Mouse (Mus musculus): Measurements from ENCODE around the gene Tm2d1.
"Not testable (repeated sequence)": the region's sequence is repeated elsewhere in the genome, so short reads cannot be mapped to it uniquely, and the experiment has no call there.

Gene Tm2d1

DNA sequence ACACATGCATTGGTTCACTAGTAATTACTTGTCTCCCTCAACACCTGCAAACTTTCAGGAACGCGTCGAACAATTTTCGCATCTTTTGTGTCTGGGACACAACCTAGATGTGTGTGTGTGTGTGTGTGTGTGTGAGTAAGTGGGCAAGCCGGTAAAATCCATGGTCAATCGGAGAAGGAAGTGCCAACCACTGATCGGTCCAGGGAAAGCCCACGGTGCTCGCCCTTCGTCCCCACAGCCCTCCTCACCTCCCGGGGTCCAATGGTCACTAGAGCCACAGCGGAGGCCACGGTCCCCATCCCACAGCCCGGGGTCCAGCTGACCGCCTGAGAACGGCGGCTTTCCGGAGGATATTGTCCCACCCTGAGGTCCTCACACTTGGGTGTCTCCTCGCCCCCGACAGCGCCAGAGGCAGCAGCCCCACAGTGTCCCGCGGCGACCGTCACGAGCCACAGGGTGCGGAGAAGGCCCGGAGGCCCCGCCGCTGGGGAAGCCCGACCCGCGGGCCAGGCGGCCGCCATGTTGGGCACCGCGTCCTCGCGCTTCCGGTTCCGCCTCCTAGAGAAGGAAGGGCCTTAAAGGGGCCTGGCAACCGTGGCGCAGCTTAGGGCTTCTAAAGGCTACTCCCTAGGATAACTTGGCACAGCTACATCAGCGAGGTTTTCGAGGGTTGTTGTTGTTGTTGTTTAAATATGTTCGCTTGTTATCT, at the start of gene Tm2d1:
Tm2d1 (minus strand) TSS at position 591 of the 709 bp plus-strand sequence.
- peak; percentile 89 for DNase-seq (ENCODE audit: low read depth, low spot score)

DNA sequence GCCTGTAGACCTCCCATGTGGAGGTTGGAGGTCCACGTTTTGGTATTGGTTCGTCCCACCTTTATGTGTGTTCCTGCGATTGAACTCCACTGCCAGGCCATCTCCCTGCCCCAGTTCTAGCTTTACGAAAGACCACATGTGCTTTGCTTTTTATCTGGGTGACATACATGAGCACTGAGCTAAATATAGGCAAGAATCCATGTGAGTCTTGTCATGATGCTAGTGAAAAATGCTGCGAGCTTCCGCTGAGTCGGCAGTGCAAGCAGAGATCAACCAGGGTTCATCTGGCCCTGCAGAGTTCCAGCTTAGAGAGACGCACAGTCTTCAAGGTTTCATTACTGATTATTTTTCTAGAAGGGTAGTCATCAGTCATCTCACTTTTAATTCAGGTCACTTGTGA, 45.3 kb upstream of the Tm2d1 start:
- no peak for DNase-seq (ENCODE audit: low read depth, low spot score)

DNA sequence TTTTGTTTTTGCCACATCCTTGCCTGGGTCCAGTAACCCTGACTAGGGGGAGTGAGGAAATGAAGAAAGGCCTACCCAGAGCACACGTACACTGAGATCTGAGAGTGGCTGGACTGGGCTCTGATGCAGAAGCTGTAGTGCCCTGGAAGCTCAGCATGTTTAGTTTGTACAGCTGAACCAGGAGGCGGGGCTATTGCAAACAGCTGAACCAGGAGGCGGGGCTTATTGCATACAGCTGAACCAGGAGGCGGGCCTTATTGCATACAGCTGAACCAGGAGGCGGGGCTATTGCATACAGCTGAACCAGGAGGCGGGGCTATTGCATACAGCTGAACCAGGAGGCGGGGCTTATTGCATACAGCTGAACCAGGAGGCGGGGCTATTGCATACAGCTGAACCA, 32.0 kb upstream of the Tm2d1 start:
- not testable (repeated sequence) for DNase-seq (ENCODE audit: low read depth, low spot score)

DNA sequence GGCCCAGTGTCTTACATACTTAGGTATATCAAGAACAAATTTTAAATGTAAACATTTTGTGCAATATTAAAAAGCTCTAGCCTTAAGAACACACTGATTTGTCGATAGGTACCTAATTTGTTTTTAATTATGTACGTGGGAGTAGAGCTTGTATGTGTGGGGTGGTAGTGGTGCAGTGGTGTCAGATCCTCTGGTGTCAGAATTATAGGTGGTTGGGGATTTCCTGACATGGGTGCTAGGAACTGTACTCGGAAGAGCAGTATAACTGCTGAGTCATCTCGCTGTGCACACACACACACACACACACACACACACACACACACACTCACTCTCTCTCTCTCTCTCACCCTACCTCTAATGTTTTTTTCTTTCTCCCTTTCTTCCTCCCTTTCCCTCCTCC, 25.3 kb upstream of the Tm2d1 start:
- DNase-seq (ENCODE audit: low read depth, low spot score): no peak

DNA sequence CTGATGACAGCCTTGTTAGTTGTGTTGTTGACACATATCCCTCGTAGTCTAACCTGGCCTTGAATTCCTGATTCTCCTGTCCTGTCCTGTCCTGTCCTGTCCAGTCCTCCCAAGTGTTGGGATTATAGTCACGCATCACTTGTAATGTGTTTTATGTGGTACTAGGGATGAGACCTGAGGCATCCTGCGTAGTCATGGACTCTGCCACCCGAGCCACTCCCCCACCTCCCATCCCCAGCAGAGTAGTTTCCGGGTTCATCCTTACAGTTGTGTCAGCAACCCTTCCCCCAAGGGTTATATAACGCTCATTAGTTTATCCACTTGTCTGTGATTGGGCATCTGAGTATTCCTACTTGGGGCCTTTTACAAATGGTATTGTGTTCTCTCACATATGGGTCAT, 21.3 kb upstream of the Tm2d1 start:
- DNase-seq (ENCODE audit: low read depth, low spot score): no peak

DNA sequence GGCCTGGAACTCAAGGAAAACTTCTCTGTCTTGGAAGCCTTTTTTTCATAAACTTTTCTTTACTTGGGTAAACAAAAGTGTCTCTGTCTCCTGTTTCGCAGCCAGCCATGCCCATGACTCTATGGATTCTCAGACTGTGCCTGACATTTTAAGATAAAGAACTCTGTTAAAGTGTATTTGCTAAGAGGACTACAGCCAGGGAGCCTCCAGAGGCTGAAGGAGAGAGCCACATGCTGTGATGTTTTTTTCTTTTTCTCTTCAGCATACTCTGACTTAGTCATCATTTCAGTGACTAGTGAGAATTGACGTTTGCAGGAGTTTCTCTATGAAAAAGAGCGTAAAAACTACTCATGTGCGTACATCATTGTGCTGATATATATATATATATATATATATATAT, 20.4 kb upstream of the Tm2d1 start:
- DNase-seq (ENCODE audit: low read depth, low spot score): no peak

DNA sequence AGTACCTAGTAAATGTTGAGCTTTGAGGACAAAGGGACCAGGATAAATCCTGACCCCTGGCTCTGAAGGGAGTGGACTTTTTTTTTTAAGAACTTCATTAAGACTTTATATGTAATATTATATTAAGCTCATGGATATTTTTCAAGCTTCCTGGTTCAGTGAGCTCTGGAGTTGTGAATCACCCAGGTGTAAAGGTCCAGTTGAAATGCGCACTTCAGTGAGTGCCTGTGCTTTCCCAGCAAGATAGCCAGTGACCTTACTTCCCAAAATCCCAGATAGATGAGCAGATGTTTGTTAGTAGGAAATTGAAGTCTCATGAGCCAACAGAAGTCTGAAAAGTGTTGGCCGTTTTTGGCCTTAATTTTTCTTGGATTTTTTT, 18.5 kb upstream of the Tm2d1 start:
- no peak for DNase-seq (ENCODE audit: low read depth, low spot score)

DNA sequence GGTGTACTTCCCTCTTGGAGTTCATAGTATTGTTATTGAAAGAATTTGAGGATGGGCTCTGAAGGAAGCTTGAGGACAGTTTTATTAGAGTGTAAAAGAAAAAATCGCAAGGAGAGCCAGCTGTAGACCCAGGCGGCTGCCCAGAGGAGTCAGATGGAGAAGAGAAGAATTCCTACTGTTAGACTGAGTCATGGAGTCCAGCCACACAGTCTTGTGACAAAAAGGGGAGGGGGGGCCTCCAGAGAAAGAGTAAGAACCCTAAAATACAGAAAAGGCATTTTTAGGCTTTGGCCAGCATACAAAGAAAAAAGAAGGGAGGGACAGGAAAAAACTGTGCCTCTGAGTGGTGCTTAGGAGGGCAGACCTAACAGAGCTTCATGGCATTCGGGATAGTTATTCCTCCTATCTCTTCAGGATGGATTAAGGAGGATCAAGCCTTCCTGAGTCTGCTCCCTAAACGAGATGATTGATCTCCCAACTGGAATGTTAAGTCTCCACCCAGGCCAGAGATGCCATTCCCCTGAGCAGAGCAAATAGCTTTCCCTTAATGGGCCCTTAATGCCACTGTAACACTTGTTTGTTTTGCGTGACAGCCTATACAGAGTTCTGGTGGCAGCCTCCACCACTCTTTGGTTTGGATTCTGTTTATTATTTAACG, 17.9 kb upstream of the Tm2d1 start:
- no peak for DNase-seq (ENCODE audit: low read depth, low spot score)

DNA sequence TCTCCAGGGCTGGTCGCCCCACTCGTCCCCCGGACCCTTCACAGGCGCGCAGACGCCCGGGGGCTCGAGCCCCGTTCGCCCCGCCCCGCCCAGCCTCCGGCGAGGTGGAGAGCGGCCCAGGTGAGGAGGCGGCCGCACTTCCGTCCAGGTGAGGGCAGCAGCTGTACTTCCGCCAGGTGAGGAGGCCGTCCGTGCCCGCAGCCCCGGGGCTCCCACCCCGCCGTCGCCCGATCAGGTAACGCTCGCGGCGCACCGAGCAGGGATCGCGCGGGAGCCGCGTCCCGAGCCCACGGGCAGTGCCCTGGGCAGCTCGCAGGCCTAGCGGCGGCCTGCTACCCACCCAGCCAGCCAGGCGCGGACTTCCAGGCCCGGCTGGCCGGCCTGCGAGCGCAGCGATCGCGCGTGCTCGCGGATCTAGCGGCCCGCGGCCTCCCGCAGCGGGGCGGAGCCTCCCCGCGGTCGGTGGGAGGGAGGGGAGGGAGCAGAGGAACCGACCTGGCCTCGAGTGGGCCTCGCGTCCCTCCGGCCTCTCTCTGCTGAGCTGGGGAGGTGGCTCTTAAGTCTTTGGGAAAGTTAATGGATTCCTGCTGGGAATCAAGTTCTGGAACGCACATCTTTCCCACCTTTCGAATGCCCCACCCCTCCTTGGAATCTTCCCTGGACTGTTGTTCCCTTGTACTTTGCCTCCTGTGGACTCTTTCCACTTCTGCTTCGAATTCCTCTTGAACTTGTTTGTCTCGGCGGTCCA, 12.8 kb upstream of the Tm2d1 start, which contains the start of gene Patj:
Patj (plus strand) TSS at position 96 of the 748 bp plus-strand sequence.
- peak; percentile 67 for DNase-seq (ENCODE audit: low read depth, low spot score)

DNA sequence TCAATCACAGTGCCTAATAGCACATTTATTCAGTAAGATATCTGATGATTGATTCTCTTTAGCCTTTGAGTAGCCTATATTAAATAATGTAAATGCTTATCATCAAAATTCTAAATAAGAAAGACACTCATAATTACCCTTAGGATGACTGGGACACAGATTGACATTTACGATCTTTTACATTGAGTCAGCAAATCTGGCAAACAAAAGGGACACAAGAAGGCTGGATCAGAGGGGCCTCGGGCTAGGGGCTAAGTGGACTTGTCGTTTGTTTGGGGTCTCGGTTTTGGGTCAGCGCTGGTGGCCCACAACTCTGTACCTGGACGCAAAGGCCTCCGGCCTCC, 12.2 kb upstream of the Tm2d1 start:
- no peak for DNase-seq (ENCODE audit: low read depth, low spot score)

DNA sequence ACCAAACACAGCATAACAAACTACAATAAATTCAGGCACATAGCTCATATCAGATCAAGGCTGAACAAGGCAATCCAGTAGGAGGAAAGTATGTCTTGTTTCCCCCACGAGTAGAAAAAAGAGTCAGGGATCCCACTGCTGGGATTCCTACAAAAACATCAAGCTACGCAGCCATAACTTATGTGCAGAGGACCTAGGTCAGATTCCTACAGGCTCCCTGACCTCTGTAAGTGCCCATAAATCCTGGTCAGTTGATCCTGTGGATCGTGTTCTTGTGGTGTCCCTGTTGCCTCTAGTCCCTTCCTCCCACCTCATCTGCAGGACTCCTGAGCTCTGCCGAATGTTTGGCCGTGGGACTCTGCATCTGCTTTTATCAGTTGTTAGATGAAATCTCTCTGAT, 1.9 kb upstream of the Tm2d1 start:
- no peak for DNase-seq (ENCODE audit: low read depth, low spot score)

DNA sequence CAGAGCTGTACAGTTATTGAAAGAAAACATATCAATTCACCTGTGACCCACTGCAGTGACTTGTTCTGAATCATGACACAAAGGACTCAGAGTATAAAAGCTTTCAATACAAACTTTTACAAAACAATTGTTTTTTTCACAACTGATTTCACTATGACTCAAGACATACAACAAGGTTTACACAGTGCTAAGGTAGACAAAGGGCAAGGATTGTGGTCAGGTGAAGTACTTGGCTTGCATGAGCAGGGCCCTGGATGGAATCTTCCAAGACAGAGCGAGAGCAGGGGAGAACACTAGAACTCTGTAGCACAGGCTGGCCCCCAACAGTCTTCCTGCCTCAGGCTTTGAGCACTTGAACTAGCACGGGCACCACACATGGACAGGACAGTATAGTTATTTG, 6.2 kb downstream of the Tm2d1 start:
- no peak for DNase-seq (ENCODE audit: low read depth, low spot score)

DNA sequence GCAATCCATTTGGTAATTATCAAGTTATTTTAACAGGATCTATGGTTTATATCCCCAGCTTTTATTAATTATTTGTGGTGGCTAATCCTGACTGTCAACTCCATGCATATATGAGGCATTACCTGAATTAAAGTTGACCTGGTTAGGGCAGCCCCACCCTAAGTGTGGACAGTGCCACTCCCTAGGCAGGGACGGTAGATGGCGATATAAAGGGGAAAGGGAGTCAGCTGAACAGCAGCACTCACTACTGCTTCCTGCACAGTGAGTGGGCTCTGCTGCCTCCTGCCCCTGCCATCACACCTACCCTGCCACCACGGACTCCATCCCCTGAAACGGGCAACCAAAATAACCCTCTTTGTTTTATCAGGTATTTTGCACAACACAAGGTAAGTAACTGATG, 7.7 kb downstream of the Tm2d1 start:
- no peak for DNase-seq (ENCODE audit: low read depth, low spot score)

DNA sequence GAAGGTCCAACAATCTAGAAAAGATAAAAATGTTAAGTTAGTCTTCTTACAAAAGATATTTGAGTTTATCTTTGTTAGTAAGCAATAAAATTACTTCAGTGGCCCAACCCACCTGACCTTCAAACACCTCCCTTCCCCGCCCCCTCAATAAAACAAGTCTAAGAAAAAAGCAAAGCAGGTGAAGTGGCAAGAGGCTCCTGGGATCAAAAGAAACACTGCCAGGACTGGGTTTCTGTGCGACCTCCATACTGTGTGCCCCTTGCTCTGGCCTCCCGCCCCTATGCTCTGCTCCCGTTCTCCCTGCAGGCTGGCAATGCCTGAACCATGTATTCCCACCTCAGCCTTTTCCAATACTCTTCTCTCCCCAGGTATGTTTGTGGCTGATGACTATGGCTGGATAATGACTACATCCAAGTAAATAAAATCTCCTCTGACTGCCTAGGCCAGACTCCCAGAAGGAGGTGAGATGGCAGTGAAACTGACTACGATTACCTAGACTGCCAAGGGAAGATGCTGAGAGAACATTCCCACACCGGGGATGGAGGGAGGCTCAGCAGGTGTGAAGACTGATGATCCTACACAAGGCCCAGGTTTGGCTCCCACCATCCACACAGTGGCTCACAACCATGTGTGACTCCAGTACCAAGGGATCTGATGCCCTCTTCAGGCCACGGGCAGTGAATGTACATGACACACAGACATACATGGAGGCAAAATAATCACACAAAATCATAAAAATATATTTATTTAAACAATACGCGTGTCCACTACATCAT, 24.9 kb downstream of the Tm2d1 start:
- DNase-seq (ENCODE audit: low read depth, low spot score): no peak

DNA sequence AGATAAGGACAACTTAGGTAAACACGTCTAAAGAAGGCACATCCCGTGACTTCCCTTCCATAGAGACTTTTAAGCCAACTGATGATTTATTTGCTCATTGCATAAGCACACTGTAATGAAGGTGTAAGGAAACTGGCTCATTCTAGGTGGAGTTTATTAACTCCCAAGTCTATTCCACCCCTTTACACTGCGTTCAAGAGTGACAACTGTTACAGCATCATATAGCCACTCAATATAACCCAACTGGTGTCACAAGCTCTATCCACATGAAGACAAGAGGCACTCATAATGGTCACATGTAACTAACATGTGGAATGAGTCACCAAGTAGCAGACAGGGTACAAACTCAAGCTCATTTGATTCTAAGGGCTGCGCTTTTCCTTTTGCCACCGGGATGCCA, 34.5 kb downstream of the Tm2d1 start:
- DNase-seq (ENCODE audit: low read depth, low spot score): no peak

DNA sequence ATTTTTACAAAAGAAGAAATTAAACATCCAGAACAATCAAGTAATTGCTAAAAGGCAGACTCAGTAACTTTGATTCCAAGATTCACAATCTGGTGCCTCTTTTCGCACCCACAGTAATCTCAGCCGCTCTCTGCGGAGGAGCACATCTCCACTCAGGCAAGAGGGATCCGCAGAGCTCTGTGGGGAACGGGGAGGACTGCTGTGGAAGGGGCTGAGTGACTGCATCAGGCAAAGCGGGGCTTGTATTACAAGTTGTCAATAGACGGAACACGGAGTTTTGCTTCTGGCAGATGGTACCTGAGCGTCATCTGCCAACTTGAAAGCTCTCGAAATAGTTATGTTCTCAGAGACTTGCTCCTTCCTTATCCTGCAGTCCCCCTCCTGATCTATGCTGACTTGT, 37.3 kb downstream of the Tm2d1 start:
- DNase-seq (ENCODE audit: low read depth, low spot score): no peak

DNA sequence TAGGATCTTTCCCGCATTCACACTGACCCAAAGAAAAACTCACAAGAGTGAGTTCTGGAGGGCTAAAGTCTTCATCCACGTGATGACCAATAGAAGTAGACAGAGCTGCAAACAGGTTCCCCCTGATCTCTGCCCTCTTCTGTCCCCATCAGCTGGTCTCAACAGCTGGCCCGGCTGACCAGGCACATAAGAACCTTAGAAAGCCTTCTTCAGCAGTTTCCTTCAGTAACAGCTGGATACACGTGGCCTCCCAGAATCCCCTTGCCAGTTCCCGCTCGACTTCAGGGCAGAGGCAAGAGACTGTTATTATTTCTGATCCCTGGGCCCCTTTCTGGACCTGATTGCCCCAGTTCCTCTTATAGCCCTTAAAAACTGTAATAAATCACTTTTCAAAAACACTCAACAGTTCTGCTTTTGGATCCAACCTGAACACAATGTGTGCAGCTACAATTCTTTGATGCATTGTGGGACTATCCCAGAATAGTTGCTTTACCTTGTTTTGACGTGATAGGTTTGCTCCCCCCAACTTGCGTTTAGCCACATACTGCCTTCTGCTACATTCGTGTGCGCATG, 43.0 kb downstream of the Tm2d1 start:
- DNase-seq (ENCODE audit: low read depth, low spot score): no peak

DNA sequence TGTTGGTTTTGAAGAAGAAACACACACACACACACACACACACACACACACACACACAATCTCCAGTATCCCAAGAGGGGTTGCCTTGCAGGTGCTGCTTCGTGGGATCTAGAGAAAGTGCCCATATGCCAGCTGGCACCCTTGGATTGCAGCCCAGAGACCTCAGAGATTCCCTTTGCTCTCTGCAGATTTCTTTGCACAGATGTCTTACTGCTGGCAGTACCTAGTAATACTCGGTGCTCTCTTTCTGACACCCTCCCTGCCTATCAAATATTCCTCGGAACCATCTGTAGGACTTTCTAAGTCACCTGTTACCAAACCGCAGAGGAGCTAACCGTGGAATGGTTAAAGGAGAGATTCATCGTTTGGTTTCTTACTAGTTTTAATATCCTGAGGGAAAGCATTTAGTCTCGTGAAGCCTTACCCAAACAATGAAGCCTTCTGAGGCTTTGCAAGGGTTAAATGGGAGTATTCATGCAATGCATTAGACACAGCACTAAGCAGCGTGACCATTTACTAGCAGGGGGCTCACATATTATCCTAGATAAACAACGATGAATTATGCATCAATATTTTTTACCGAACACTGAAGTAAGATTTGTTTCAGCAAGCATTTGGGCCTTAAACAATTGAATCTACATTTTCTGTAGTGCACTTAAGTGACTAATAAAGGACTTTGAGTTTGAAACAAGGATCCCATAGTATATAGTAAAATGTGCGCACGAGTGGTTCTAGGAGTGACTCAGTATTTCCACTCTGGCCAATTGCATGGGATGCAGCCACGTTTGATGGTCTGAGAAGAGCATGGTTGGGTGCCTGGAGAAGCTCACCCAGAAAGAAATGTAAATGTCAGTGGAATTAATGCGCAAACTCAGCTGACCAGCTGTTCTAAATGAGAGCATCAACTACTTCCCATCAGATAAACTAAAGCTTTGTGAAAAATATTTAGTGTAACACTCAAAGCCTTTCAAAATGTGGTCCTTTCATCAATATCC, 44.2 kb downstream of the Tm2d1 start:
- DNase-seq (ENCODE audit: low read depth, low spot score): no peak

DNA sequence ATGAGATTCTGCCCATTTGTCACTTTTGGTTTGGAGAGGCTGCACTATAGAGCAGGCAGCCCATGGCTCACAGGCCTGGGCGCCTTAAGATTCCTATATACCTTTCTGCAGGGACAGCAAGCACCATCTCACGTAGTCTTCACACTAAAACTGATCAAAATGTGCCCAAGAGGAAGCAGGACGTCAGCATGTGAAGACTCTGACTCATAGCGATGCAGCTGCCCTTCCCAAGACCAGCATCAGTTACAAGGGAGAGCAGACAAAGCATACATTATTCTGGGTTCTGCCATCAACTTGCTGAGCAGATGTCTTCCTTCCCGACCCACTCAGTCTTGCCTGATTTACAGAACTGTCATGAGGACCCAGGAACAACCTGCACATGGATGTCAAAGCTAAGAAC, 45.9 kb downstream of the Tm2d1 start:
- DNase-seq (ENCODE audit: low read depth, low spot score): no peak

DNA sequence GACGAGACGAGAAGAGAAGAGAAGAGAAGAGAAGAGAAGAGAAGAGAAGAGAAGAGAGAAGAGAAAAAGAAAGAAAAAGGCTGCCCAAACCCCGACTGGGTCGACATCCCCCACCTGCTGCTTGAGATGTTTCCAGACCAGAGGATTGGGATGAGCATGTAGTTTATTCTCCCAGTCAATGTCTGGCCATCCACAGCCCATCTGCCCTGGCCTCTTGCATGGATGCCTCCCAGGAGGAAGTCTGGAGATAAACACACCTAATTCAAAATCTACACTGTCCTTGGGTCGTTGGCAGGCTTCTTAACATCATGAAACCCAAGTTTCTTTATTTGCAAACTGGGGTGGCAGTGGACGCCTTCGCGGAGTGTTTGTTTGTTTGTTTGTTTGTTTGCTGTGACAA, 47.4 kb downstream of the Tm2d1 start:
- DNase-seq (ENCODE audit: low read depth, low spot score): no peak

DNA sequence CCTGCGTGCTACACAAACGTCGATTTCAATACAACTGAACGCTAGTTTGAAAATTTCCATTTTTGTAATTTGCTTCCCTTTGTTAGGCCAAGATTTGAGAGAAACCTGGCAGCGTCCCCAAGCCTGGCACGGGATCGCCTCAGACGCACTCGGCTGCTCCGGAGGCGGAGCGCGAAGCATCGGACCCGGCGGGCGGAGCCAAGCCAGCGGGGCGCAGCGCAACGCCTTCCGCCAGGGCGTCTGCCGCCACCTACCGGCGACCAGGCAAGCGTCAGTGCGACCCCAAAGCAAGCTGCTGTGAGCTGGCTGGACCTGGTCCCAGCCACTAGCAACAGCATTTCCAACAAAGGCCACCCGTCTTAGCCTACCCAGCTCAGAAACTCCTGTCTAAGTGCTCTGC, 60.9 kb downstream of the Tm2d1 start:
- peak; percentile 84 for DNase-seq (ENCODE audit: low read depth, low spot score)
